Mouse (Mus musculus) intestine, embryonic 15.5 days (tissue): ENCODE measurements around the gene Hps5. TPM values are rescaled to one million over a fixed set of nuclear protein-coding genes. Genes with fewer than 3 reads are reported as not detected.

Experiments used
- ATAC-seq: fragments of 200-750 bp; cut with Nextera tagmentation; 2 replicates; pipeline ENCODE4 v1.8.0; 2017; ENCODE audit warnings: moderate TSS enrichment, moderate library complexity
- H3K27ac ChIP-seq: fragments of 300-500 bp; sonication (generic); 2 replicates; pipeline ENCODE4 v1.5.1; 2015; ENCODE audit warnings: mild to moderate bottlenecking, inconsistent platforms
- H3K27me3 ChIP-seq: fragments of 300-500 bp; sonication (generic); replicated peaks from 2 replicates; pipeline ENCODE4 v1.6.1; 2015; ENCODE audit warnings: inconsistent platforms
- H3K36me3 ChIP-seq: fragments of 300-500 bp; sonication (generic); 2 replicates; pipeline ENCODE4 v1.6.1; 2015; ENCODE audit warnings: inconsistent platforms
- H3K4me1 ChIP-seq: fragments of 300-500 bp; sonication (generic); replicated peaks from 2 replicates; pipeline ENCODE4 v1.6.1; 2015; ENCODE audit warnings: inconsistent platforms
- H3K4me2 ChIP-seq: fragments of 300-500 bp; sonication (generic); replicated peaks from 2 replicates; pipeline ENCODE4 v1.6.1; 2015; ENCODE audit warnings: mild to moderate bottlenecking, inconsistent platforms
- H3K4me3 ChIP-seq: fragments of 300-500 bp; sonication (generic); replicated peaks from 2 replicates; pipeline ENCODE4 v1.5.1; 2015; ENCODE audit warnings: inconsistent platforms
- H3K9ac ChIP-seq: fragments of 300-500 bp; sonication (generic); 2 replicates; pipeline ENCODE4 v1.6.1; 2015; ENCODE audit warnings: inconsistent platforms
- H3K9me3 ChIP-seq: fragments of 300-500 bp; sonication (generic); 2 replicates; pipeline ENCODE4 v1.6.1; 2016; ENCODE audit warnings: inconsistent platforms
- WGBS: fragments of 180-500 bp; shearing (Covaris S2); methylation state at CpG from one replicate; pipeline ENCODE4 v1.1.7; 2015; 5-methylcytosine and 5-hydroxymethylcytosine counted together
- polyA plus RNA-seq: library from polyadenylated mRNA; unstranded; fragments of >200 nt; fragmentation: Nextera tagmentation; extraction: Ambion mirVana; gene quantifications from 2 replicates; pipeline ENCODE4 v1.2.1, GENCODE M21; 2015

Hps5 gene
- polyA plus RNA-seq: 23.2 and 23.3 TPM in 2 replicates

- peak; percentile 99 for ATAC-seq
- Histone ChIP-seq H3K4me1 (peaks cover 9% of the 10 kb centered on the region; the same call in 1 of the 2 replicates), H3K9ac (peak within 1 kb of the TSS; percentile 80), H3K36me3 (0 out of 2 replicates have a peak, but pooled peaks cover 2% of the 10 kb centered on the region), H3K27ac (peak within 1 kb of the TSS; percentile 85), H3K9me3 (no peaks in the 10 kb centered on the region), H3K27me3 (no peaks in the 10 kb centered on the region), H3K4me3 (peak within 1 kb of the TSS; percentile 83), H3K4me2 (peak within 1 kb of the TSS; percentile 83)
- WGBS: under 1% methylated on average over 75 of the region's 75 CpGs
Measured at GRCm38 (mm10) chr7:46795287-46796205, at the start of gene Hps5, which contains the start of gene Gtf2h1. Gene Hps5, minus strand, starts transcription at chr7:46796064. Gene Gtf2h1, plus strand, starts transcription at chr7:46796103.

DNA sequence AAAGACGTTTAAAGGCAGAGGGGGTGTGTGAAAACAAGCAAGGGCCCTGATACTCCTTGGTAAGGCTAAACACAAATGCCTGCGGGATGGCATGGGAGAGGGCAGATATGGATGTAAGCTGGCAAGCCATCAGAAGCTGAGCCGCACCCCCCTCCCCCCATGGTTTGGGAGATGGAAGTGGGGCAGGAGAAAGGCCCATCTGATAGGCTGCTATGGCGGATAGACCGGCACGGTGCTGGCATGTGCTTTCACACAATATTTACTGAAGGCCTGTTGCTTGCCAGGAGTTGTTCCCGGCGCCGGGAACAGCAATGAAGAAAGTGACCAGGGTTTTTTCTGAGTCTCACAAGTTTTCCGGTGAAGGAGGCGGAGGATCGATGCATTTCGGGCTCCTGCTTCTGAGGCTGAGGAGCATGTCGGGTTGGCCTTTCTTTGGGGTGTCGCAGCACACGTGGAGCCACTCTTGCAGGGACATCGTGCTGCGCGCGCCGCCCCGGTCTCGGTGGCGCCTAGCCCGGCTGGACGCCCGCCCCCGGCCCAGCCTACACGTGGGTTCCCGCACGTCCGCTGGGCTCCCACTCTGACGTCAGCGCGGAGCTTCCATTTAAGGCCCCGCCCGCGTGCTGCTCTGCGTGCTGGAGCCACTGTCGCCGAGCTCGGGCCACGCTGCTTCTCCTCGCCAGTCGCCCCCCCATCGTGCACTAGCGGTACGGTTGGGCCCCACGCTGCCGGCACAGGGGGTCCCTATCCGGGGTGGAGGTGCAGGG is 49.5 kb upstream of the Hps5 start:
- Histone ChIP-seq H3K27ac (peak overlapping the region; percentile 90), H3K9ac (peak overlapping the region; percentile 82), H3K27me3 (no peaks in the 10 kb centered on the region), H3K4me2 (peak overlapping the region; percentile 83), H3K4me3 (peak overlapping the region; percentile 69), H3K9me3 (no peaks in the 10 kb centered on the region), H3K36me3 (peaks cover 16% of the 10 kb centered on the region), H3K4me1 (peaks cover 23% of the 10 kb centered on the region)
- ATAC-seq: peak; percentile 92
- under 1% methylated on average over 51 of the region's 51 CpGs for WGBS

DNA sequence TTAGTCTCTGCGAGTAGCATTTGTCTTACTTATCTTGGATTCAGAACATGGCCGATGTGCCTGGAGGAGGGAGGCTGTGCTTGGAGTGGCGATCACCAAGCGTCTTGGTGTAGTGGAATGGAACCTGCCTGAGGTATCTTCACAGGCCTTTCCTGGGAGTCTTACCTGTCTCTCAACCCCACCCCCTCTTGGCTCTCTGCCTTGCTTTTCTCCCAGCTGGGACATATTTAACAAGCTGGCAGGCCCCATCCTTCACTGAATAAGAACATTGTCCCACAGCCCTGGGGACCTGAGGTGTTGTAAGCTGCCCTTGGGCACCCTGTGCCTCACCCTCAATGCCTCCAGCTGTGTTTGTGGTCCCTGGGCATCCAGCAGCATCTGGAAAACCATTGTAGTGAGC is 47.7 kb upstream of the Hps5 start:
- Histone ChIP-seq H3K9ac (no peak overlapping the region), H3K4me2 (no peak overlapping the region), H3K36me3 (peaks cover 2% of the 10 kb centered on the region; the same call in 1 of the 2 replicates), H3K27me3 (no peaks in the 10 kb centered on the region), H3K4me3 (no peak overlapping the region), H3K9me3 (no peaks in the 10 kb centered on the region), H3K4me1 (peaks cover 38% of the 10 kb centered on the region), H3K27ac (no peak overlapping the region)
- no peak for ATAC-seq
- WGBS: 90% methylated on average over 4 of the region's 4 CpGs

DNA sequence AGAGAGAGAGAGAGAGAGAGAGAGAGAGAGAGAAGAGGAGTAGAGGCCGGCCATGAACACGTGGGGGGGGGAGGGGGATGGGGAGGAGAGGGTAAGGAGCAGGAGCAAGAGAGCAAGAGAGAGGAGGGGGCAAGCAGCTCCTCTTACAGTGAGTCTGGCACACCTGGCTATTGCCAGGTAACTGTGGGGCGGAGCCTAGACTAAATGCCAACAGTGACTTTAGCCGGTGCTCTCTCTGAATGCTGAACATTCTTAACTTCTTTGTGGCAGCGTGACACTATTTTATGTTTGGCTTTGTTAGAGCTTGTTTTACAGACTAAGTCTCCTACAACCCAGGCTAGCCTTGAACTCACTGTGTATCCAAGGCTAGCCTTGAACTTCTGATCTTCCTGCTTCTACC is 46.4 kb upstream of the Hps5 start:
- no peak overlapping the region for H3K4me2 ChIP-seq
- no peaks in the 10 kb centered on the region for H3K27me3 ChIP-seq
- ATAC-seq: no peak
- peaks cover 47% of the 10 kb centered on the region for H3K4me1 ChIP-seq
- 36% methylated on average over 5 of the region's 5 CpGs for WGBS
- no peak overlapping the region for H3K4me3 ChIP-seq
- no peak overlapping the region for H3K27ac ChIP-seq
- H3K9ac ChIP-seq: no peak overlapping the region
- H3K36me3 ChIP-seq: no peaks in the 10 kb centered on the region
- H3K9me3 ChIP-seq: no peaks in the 10 kb centered on the region

GRCm38 (mm10) chr7:46840787-46841525 is 45.1 kb upstream of the Hps5 start, which contains the start of gene Ldha:
Gene Ldha, plus strand, starts transcription at chr7:46841475.
- no peaks in the 10 kb centered on the region for H3K27me3 ChIP-seq
- no peak within 1 kb of the TSS for H3K9ac ChIP-seq
- ATAC-seq: no peak
- H3K36me3 ChIP-seq: no peaks in the 10 kb centered on the region
- H3K27ac ChIP-seq: peak within 1 kb of the TSS; percentile 88
- H3K4me3 ChIP-seq: no peak within 1 kb of the TSS
- no peak within 1 kb of the TSS for H3K4me2 ChIP-seq
- WGBS: 35% methylated on average over 6 of the region's 6 CpGs
- H3K9me3 ChIP-seq: no peaks in the 10 kb centered on the region
- H3K4me1 ChIP-seq: peaks cover 43% of the 10 kb centered on the region

- H3K9ac ChIP-seq: no peak overlapping the region
- no peak for ATAC-seq
- H3K27ac ChIP-seq: peak overlapping the region; percentile 88
- H3K4me3 ChIP-seq: no peak overlapping the region
- no peaks in the 10 kb centered on the region for H3K36me3 ChIP-seq
- H3K4me1 ChIP-seq: peaks cover 43% of the 10 kb centered on the region
- H3K9me3 ChIP-seq: no peaks in the 10 kb centered on the region
- 40% methylated on average over 4 of the region's 4 CpGs for WGBS
- H3K4me2 ChIP-seq: no peak overlapping the region
- no peaks in the 10 kb centered on the region for H3K27me3 ChIP-seq
Measured at GRCm38 (mm10) chr7:46840326-46840725, 44.5 kb upstream of the Hps5 start.

GRCm38 (mm10) chr7:46839861-46840260 is 44.0 kb upstream of the Hps5 start:
- ATAC-seq: peak; percentile 42
- Histone ChIP-seq H3K9me3 (no peaks in the 10 kb centered on the region), H3K27ac (peak overlapping the region; percentile 88), H3K27me3 (no peaks in the 10 kb centered on the region), H3K4me2 (peak overlapping the region; percentile 45; the same call in 1 of the 2 replicates), H3K36me3 (no peaks in the 10 kb centered on the region), H3K9ac (no peak overlapping the region), H3K4me1 (peaks cover 39% of the 10 kb centered on the region), H3K4me3 (no peak overlapping the region)
- WGBS: 59% methylated on average over 5 of the region's 5 CpGs

DNA sequence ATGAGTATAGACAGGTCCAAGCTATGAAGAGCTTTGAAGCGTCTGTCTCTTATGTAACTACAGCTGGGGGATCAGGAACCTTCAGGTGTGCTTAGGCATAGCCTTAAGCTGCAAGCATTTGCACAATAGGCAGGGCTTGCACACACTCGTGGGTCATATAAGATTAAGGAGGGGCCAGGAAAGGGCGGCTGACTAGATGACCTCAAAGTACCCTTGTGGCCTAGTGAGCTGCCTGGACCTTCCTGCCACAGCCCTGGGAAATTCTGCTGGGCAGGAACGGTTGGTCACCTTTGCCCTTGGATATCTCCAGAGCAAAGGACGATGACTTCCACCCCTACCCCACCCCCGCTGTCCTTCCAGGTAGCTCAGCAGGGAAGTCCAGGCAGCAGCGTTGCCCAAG is 43.6 kb upstream of the Hps5 start:
- Histone ChIP-seq H3K4me3 (no peak overlapping the region), H3K9ac (no peak overlapping the region), H3K9me3 (no peaks in the 10 kb centered on the region), H3K4me1 (peaks cover 36% of the 10 kb centered on the region), H3K27me3 (no peaks in the 10 kb centered on the region), H3K36me3 (no peaks in the 10 kb centered on the region), H3K4me2 (peak overlapping the region; percentile 45), H3K27ac (peak overlapping the region; percentile 88)
- ATAC-seq: peak; percentile 67
- 29% methylated on average over 7 of the region's 7 CpGs for WGBS

GRCm38 (mm10) chr7:46838891-46839302 is 43.0 kb upstream of the Hps5 start:
- H3K9ac ChIP-seq: no peak overlapping the region; the same call in 1 of the 2 replicates

DNA sequence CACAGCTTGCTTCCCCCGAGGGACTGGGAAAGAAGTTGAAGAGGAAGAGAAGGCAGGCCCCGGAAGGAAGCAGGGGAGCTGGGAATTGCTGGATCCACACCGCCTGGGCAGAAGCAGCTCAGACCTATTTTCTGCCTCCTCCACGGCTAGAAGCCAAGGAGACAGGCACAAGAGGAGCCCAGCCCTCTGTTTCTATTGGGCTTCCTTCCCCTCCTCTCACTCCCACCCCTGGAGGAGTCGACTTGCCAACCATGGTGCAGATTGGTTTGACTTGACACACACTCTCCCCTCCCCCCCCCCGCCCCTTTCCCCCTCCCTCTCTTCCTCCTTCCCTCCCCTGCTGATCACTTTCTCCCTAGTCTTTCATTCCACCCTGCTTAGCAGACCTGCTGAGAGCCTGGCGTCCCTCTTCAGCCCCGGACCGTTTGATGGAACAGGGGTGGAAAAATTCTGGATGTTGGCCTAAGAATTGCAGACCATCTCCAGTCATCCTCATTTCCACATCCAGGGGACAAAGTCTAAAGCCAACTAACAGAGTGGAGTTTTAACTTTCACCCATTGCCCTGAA is 42.3 kb upstream of the Hps5 start:
- Histone ChIP-seq H3K27me3 (no peaks in the 10 kb centered on the region), H3K4me1 (peaks cover 36% of the 10 kb centered on the region), H3K9ac (no peak overlapping the region), H3K4me3 (no peak overlapping the region), H3K4me2 (peak overlapping the region; percentile 45), H3K9me3 (no peaks in the 10 kb centered on the region), H3K36me3 (no peaks in the 10 kb centered on the region), H3K27ac (peak overlapping the region; percentile 88)
- 8% methylated on average over 9 of the region's 9 CpGs for WGBS
- ATAC-seq: no peak

More at GRCm38 (mm10) chr7:46838891-46839302, 43.0 kb upstream of the Hps5 start:
- peaks cover 36% of the 10 kb centered on the region for H3K4me1 ChIP-seq
- peak overlapping the region; percentile 45 for H3K4me2 ChIP-seq
- H3K9me3 ChIP-seq: no peaks in the 10 kb centered on the region
- H3K4me3 ChIP-seq: no peak overlapping the region
- ATAC-seq: peak; percentile 69
- 5% methylated on average over 8 of the region's 8 CpGs for WGBS
- H3K36me3 ChIP-seq: no peaks in the 10 kb centered on the region
- peak overlapping the region; percentile 88 for H3K27ac ChIP-seq
- no peaks in the 10 kb centered on the region for H3K27me3 ChIP-seq

DNA sequence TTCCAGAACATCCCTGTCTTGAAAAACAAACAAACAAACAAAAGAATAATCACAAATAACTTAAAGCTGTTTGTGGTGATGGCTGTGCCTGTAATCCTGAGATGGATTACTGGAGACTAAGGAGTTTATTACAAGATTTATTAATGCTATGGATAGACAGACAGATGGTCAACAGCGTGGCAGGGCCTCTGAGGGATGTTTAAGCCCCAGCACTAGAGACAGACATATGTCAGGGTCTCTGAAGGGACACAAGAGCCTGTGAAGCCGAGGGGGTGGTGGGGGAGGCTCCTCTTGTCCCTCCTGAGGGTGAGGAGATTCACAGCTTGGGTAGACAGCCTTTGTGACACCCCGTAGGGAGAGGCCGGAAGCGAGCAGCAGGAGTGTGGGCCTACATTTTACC is 41.2 kb upstream of the Hps5 start:
- Histone ChIP-seq H3K27me3 (no peaks in the 10 kb centered on the region), H3K4me1 (peaks cover 36% of the 10 kb centered on the region), H3K4me3 (no peak overlapping the region), H3K9ac (no peak overlapping the region), H3K27ac (no peak overlapping the region), H3K9me3 (no peaks in the 10 kb centered on the region), H3K36me3 (no peaks in the 10 kb centered on the region), H3K4me2 (no peak overlapping the region)
- WGBS: 59% methylated on average over 5 of the region's 5 CpGs
- no peak for ATAC-seq
